In the genomic region with DNA sequence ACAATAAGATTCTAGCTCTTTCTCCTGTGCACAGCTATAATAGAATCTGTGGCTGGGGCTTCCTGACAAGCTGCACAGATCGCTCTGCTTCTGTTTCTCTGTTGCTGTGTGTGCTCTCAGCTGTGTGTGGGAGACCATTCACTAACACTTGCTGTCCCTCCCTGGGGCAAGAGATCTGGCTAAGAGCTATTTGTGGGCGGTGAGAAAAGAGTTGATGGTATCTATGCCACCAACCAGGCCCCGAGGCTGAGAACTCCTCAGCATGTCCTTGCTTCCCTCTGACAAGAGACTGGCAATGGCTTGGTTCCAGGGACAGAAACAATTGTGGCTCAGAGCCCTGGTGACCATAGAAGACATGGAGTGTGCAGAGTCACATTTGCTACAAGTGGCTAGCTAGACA, we compare ENCODE assay signal across 9 mouse cellular contexts. TPM values are rescaled to one million over a fixed set of nuclear protein-coding genes. Genes with fewer than 3 reads are reported as not detected.
A peak's percentile ranks its signal among the peaks of the same experiment; 100 is the strongest.
DNase-seq lines count a peak whose midpoint lies in the region; ATAC-seq lines count a peak whose summit lies in the region.
"Had no signal": no experiment of that assay in that cellular context is flagged by ENCODE, and none has a peak within 500 bp of the region (broad histone marks: within the 10 kb centered on the region; RNA-seq: fewer than 3 reads in every experiment).

No protein-coding gene starts in this region.

- H3K27ac ChIP-seq in heart, embryonic 10.5 days: no peak overlapping the region
- H3K27ac ChIP-seq: macrophage had no signal

- H3K4me3 ChIP-seq in heart, embryonic 10.5 days: no peak overlapping the region

- WGBS in heart, embryonic 10.5 days: 37% methylated on average over 3 of the region's 3 CpGs

- peak; percentile 95 for DNase-seq in heart, adult 11 months
- DNase-seq in heart, embryonic 10.5 days (ENCODE audit: low spot score): no peak
- DNase-seq in MN1 (ENCODE audit: low spot score): peak; percentile 33
- DNase-seq in frontal cortex, postnatal 25 days (ENCODE audit: low spot score in 2 of 2): peak; percentile 19 to 26
- DNase-seq in left cerebral cortex, postnatal 14 days (ENCODE audit: low spot score in 2 of 2): peak; percentile 47 to 81
- no peak for DNase-seq in spleen, adult 18-20 months
- DNase-seq in gastrocnemius, adult 18-20 months (ENCODE audit: low spot score): no peak

- H3K36me3 ChIP-seq in heart, embryonic 10.5 days: no peaks in the 10 kb centered on the region

- ATAC-seq in erythroblast, adult 5-6 weeks (replicated peaks; ENCODE audit: low FRiP score, poor library complexity, severe bottlenecking): no peak

- intact Hi-C loops in left cerebral cortex, postnatal 14 days (cut with DNase I): no loop called here

- no peaks in the 10 kb centered on the region for H3K9me3 ChIP-seq in heart, embryonic 10.5 days

- no peaks in the 10 kb centered on the region for H3K4me1 ChIP-seq in heart, embryonic 10.5 days

- no peaks in the 10 kb centered on the region for H3K27me3 ChIP-seq in heart, embryonic 10.5 days (ENCODE audit: insufficient read depth, poor library complexity, severe bottlenecking)

RNA-seq across cellular contexts. Expression of a gene that starts 10.6 kb away (rescaled TPM):
- 9.6 and 11.1 TPM in 2 replicates for polyA plus RNA-seq in heart, embryonic 10.5 days (2016; fragmentation: Nextera tagmentation; extraction: Ambion mirVana)
- 10 to 100 TPM; 75.8 to 81.9 TPM for total RNA-seq in left cerebral cortex, postnatal 14 days (2021)
- 10 to 100 TPM; 32.9 to 33.2 TPM for total RNA-seq in gastrocnemius, adult 18-20 months (2021)
- total RNA-seq in erythroblast, adult 5-6 weeks (2015; ENCODE audit: low replicate concordance): 6.3 and 9.6 TPM in 2 replicates
- 4.9 and 7.9 TPM in 2 replicates for total RNA-seq in erythroblast, adult 5-6 weeks (2017; ENCODE audit: low replicate concordance)

Comparison
In these comparisons a context has a peak if more than half of its experiments do, and no peak if none do; other contexts are left out.
1. DNase-seq: peak in heart, adult 11 months (single experiment), MN1 (single experiment), frontal cortex, postnatal 25 days (2 of 2) and left cerebral cortex, postnatal 14 days (2 of 2); none in heart, embryonic 10.5 days (single experiment), spleen, adult 18-20 months (0 of 2) and gastrocnemius, adult 18-20 months (single experiment).